Mouse (Mus musculus) CD4-positive, CD25-positive, alpha-beta regulatory T cell, adult 2 months (primary cell): ENCODE results near the gene AU022252.
A peak's percentile ranks its signal among the peaks of the same experiment; 100 is the strongest.
"Not testable (repeated sequence)": the region's sequence is repeated elsewhere in the genome, so short reads cannot be mapped to it uniquely, and the experiment has no call there.

Source experiments
- DNase-seq: peaks from one replicate; pipeline ENCODE4 v3.0.0-alpha.2; 2012; ENCODE audit warnings: low read depth, low spot score

The AU022252 gene

DNA sequence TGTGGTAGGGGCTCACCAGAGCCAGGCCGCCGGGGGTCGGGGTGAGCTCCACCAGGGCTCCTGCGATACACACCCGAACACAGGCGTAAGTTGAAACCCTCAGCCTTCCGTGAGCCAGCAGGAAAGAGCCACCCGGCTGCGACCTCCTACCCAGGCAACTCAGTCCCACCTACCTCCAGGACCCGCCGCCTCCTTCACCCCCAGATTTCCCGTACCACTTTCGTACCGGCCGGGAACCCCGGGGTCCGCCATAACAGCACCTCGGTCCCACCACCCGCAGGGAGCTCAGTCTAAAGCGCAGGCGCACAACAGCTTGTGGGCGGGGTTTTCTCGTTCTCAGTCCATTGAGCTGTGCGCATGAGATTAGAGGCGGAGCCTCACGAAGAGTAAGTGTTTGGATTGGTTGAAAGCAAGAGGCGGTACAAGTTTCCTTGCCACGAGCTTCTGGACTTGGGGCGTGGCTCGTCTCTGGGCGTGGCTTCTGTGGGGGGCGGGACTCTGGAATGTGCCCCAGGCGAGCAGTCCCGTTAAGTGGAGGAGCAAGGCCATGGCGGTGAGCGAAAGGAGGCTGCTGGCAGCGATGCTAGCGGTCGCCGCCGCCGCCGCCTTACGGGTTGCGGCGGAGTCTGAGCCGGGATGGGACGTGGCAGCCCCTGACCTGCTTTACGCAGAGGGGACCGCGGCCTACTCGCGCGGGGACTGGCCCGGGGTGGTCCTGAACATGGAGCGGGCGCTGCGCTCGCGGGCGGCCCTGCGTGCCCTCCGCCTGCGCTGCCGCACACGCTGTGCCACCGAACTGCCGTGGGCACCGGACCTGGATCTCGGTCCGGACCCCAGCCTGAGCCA, at the start of gene AU022252, which contains the start of gene P3h1:
Gene AU022252 (minus strand): TSS at position 303 of the 846 bp plus-strand sequence.
Gene P3h1 (plus strand): TSS at position 506 of the 846 bp plus-strand sequence.
- peak; percentile 99 for DNase-seq

DNA sequence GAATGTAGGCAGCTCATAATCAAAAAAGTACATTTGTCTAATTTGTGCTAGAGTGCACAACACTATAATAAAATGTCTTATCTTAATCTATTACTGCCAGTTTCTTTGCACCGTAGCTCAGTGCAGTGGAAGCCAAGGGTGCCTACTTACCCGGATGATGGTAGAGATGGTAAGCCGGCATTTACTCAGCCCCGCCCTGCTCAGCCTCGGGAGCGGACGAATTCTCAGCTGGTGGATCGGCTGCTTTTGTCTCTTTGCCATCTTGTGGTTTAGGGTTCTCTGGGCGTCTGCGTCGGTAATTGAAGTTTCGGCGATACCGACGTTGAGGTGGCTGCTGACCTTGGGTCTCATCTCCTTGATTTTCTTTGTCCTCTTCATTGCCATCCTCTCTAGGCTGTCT, 46.3 kb upstream of the AU022252 start:
- not testable (repeated sequence) for DNase-seq

DNA sequence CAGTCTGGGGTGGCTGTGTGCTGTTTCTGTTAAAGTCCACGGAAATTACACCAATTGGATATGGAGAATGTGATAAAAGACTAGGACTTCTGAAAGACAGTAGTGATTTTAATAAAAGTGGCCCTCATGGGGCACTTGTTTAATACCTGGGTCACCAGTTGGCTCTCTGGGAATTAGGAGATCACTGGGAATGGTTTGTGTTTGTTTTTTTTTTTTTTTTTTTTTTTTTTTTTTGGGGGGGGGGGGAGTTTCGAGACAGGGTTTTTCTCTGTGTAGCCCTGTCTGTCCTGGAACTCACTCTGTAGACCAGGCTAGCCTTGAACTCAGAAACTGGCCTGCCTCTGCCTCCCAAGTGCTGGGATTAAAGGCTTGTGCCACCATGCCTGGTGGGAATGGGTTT, 43.2 kb upstream of the AU022252 start:
- DNase-seq, result no peak

DNA sequence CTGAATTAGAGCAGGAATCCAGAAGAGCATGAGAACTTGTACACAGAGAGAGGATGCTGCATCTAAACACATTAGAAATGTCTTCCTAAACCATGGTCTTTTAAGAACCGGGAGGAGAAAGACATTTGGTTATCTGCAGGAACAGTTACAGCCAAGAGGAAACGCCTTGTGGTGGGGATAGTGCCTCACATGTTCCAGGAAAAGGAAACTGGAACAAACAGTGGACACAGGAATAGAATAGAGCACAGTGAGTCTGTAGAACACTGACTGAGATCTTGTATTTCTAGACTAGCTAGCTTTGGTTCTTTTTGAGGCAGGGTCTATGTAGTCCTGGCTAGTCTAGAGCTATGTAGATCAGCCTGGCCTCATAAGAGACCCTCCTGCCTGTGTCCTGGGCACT, 42.7 kb upstream of the AU022252 start:
- no peak for DNase-seq

DNA sequence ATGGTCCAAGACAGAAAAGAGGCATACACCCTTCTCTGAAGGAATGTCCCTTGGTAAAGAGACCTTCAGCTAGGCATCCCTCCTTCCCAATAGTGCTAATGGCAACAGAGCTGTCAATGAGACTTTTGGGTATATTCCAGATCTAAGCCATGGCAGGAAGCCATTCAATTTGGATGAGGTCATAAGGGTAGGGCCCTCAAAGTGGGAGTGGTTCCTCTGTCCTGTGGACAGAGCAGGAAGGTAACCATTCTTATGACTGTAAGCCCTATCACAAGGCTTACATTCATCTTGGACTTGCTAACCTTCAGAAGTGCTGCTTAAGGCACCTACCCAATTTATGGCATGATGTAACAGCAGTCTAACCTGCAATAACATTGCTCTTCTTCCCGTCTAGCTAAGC, 42.1 kb upstream of the AU022252 start:
- DNase-seq, result no peak

DNA sequence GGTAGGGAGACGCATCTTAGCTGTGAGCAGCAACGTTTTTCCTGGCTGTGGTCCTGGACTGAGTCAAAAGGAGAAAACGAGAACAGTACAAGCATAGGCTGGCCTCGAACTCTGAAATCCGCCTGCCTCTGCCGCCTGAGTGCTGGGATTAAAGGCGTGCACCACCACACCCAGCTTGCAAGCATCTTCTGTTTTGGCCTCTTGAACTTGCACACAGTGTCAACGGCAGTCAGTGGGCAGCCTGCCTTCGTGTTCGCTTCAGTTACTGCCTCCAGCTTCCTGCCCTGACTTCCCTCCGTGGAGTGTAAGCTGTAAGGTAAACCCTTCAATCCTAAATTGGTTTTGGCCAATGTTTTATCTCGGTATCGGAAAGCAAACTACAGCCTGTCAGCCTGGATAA, 34.1 kb upstream of the AU022252 start:
- no peak for DNase-seq

DNA sequence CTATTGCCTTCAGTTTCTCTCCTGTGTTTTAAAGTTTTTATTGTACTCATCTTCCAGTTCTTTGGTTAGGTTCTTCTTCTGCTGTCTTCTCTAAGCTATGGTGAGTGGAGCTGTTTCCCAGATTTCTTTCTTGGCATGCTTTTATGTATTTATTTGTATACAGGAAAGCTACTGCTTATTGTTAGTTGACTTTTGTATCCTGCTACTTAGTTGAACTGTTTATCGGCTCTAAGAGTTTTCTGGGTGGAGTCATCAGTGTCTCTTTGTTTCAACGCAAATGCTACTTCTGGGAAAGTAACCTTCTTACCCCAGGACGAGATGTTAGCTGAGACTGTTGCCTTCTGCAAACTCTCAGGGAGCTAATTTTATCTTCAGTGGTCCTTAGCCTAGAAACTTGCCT, 30.9 kb upstream of the AU022252 start:
- DNase-seq, result no peak

DNA sequence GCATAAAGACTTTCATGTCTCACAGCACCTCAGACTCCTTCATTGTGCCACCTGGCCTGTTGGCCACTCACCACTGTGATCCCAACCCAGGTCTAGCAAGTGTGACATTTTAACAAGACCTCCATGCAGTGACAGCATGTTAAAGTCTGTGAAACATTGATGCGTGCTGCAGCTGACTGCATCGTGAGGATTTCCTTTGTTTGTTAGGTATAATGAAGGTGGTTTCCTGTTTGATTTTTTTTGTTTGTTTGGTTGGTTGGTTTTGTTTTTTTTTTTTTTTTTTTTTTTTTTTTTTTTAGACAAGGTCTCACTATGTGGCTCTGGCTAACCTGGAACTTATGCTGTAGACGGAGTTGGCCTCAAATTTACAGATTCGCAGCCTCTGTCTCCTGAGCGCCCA, 30.0 kb upstream of the AU022252 start:
- DNase-seq, result no peak

DNA sequence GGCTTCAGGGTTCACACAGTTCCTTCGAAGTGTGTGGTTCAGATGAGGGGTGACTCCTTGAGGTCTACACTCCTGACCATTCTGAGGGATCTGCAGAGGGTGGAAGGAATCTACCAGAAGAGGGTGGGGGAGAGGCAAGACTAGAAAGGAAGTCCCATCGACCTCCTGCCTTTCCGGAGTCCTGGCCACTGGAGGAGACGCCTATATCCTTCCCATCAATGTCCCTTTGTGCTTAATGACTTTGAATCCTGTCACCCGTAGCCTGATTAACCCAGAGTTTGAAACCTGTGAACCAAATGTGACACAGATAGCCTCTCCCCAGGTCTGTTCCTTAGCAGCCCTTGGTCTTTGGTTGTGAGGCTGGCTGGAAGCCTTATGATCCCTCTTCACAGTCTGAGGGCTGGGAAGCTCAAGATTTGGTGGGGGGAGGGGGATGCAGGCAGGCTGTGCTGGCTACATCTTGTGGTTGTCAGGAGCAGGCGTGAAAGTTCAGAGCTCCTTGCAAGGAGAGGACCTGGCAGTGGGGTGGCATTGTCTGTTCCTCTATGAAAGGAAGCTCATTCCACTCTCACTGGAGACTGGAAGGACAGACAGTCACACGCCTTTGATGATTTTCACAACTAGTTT, 28.7 kb upstream of the AU022252 start:
- no peak for DNase-seq

DNA sequence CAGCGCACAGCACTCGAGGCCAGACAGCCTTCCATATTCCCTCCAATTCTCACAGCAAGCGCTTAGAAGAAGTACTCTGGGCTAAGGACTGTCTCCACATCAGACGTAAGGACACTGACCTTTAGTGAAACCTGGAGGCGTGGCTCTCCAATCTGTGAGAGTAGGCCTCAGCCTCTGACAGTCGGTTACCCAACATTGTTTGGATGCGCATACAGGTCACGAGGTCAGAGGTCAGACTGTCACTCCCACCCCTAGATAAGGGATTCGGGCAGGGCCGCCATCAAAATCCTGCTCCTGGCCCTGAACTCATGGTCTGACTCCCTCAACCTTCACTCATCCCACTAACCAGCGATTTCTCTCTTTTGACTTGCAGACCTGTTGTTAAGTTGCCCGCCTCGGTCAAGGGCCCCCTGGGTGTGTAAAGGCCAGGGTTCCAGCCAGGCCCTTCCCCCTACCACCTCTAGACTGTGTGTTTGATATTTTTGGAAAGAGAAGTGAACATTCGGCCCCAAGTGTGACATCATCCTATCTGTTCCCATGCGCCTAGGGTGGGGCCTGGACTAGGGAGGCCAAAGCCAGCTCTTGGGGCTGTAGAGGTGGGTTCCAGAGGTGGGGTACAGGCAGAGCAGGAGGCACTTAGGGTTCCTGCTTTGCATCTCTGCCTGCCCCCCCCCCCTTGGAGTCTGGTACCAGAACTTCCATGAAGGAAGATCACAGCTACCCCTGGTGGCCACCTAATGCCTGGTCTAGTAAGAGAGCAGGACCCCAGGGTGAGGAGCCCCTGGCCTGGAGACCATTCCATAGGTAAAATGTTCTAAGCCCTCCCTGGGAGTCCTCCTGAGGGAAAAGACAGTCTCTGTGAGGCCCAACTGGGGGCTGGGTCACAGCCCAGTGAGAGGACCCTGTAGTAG, 27.1 kb upstream of the AU022252 start:
- no peak for DNase-seq

DNA sequence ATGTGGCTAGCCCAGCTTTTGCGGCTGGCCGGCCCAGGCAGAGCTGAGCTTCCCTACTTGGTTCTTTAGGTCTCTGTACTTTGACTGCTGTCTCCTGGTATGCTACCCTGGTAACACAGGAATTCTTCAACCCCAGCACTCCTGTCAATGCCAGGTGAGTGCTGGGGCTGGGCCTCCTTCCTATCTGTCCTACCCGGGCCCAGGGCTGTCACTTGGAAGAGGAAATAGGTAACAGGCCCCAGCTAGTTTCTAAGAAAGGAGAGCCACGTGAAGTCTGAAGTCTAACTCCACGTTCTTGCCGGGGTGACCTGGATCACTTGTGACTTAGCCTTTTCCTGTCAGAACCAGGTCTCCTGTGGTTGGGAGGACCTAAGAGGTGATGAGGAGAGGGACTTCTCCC, 24.6 kb upstream of the AU022252 start:
- DNase-seq, result no peak

DNA sequence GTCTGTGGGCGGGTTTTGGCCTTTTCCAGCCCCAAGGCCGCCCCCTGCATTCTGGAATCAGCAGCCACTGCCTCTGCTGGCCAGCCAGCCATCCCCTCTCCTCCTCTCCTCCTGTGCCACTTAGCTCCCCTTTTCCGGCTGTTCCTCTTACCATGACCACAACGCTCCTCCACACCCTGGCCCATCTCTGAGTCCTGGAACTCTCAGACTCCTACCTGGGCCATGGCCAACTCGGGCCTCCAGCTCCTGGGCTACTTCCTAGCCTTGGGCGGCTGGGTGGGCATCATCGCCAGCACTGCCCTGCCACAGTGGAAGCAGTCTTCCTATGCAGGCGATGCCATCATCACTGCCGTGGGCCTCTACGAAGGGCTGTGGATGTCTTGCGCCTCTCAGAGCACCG, 22.8 kb upstream of the AU022252 start, which contains the start of gene Cldn19:
Gene Cldn19 (plus strand): TSS at position 64 of the 400 bp plus-strand sequence.
- DNase-seq, result no peak

DNA sequence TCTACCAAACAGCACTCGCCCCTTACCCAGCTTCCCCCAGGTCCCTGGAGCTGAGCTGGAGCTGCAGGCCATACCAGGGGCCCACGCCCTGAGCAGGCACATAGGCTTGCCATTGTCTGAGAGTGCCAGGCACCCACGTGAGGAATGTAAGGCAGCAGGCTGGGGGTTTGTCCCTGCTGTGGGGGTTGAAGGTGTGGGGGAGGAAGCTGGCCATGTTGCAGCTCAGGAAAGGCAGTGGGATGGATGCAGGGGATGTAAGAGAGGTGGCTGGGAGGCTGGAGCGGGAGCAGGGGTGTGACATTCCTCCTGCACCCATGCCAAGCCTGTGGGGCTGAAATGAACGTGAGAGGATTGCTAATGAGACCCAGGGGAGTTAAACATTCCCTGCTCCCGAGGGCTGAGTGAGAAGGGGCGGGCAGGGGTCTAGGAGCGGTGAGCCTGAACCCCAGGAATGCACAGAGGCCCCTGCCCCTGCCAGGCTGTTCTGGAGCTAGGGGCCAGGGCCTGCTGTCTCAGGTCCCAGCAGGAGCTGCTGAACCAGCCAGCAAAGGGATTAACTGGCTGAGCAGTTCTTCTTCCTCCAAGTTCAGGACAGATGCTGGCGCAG, 21.6 kb upstream of the AU022252 start:
- no peak for DNase-seq

DNA sequence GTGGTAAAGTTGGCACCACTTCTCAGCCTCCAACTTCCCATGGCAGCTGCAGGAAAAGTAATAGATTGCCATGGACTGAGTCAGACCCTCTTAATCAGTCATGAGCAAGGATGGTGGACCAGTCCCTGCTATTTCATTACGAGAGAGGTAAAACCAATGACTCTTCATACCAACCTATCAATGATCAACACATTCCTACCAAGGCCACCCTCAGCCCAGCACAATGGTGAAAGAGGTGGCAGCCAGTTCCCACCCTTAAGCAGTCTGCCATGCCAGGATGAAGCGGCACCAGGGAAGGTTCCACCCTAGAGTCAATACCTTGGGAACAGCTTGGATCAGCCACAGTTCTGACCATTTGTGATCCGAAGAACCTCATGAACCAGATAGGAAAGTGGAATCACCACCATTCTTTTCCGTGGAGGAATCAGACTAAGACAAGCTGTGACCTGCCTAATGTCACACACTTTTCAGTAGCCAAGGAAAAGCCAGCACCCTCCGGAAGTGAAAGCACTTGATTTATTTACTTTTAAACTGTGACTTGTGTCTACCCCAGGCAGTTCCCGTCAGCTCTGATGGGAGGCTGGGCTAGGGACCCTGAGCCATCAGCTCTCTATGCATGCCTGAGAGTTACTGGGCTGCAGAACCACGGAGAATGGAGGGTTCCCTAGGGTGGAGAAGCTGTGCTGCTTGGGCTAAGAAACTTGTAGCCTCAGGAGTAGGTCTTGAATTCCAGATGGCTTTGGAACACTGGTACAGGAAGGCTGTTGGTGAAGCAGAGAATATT, 19.7 kb upstream of the AU022252 start:
- DNase-seq, result no peak

DNA sequence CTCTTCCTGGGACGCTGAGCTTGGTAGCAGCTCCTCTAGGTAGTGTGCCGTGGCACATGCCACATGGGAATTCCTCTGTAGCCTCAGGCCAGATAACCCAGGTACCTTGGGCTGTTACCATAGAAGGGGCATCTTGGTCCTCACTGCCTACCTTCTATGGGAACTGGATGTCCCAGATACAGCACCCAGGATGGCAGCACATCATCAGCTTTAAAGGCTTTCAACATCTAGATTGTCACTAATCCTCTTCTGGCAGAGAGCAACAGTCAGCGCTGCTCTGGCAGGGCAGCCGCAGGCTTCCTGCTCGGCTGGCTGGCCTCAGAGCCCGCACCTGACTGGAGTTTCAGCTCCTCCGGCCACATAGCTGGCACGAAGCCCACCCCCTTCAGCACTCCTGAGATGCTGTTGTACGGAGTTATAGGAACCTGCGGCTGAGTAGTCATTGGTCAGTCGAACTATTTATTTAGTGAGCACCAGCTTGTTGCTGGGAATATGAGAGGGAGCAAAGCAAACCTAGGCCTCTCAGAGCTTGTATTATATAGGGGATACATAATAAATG, 16.0 kb upstream of the AU022252 start:
- DNase-seq, result no peak

DNA sequence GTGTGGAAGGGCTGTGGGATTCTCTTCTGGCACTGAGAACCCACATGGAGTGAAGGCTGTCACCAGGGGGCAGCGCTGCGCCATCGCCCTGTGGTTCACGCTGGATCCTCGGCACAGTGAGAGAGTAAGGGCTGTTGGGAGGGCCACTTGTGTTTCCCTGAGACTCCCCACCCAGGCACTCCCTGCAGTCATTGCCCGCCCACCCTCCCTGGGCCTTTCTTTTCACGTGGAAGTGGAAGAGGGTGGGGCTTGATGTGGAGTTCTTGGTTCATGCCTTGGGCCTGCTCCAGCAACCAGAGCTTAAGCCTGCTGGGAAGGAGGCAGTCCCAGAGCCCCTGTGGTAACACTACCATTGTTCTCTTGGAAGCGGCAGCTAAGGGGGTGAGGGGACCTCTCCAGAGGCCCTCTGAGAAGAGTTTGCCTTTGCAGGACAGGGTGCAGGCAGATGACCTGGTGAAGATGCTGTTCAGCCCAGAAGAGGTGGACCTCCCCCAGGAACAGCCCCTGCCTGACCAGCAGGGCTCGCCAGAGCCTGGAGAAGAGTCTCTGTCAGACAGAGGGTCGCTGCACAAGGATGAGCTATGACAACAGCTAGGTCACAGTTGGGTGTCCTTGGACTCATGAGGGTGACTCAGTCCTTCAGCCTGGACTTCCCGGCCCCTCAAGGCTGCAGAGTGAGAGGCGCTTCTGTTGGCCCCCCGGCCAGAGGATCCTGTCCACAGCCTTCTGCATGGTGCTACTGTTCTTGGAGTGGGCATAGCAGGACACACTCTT, 15.1 kb upstream of the AU022252 start:
- DNase-seq, result peak; percentile 83

DNA sequence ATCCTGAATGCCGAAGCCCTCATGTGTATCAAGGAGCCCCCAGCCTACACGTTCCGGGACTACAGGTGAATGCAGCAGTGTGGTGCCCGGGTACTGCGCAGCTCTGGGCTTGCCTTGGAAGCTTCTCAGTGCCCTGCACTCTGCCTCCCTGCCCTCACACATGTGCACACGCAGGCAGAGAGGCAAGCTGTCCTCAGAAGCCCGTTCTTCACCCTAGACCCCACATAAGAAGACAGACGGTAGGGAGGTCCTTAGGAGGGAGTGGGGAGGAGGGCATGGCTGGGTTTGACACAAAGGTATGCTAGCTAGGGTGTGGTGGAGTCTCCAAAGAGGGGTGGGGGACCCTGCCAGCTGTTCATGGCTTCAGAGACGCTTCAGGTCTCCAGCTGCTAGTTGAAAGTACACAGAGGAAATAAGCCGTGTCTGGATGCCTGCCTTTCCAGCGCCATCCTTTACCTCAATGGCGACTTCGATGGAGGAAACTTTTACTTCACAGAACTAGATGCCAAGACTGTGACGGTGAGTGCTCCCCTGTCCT, 14.2 kb upstream of the AU022252 start:
- no peak for DNase-seq

DNA sequence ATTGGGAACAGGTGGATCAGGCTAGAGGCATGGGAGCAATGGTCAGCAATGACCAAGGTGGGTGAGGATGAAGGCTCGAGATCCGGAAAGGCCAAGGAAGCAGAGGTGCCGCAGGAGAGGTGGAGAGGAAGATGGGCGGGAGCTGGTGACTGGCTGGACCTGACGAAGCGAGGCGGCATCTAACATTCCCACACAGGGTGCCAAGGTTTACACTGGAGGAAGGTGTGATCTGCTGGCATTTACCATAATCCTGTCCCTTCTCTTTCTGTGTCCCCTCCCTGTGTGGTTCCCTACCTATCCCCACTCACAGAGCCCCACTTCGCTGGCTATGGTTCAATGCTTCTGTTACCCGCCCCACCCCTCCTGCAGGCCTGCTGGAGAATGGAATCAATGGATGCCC, 13.4 kb upstream of the AU022252 start:
- DNase-seq, result no peak

DNA sequence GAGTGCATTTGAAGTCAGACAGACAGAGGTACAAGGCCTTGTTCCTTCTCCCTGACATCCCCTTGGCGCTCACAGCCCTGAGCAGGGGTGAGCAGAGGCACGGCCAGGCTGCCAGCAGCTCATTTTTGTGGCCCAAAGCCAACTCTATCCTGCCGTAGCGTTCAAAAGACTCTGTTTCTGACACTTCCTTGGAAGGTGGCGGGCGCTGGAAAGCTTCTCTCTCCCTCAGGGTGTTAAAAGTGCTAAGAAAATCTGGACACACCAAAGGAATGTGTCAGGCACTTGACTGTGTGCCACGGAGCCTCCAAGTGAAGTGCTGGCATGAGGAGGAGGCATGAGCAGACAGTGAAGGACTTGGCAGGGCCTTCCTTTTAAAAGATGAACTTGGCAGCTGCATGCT, 13.0 kb upstream of the AU022252 start:
- no peak for DNase-seq
